Mouse (Mus musculus): ENCODE measurements around the gene Lrrc27. TPM values are rescaled to one million over a fixed set of nuclear protein-coding genes. Genes with fewer than 3 reads are reported as not detected.

The Lrrc27 gene
- polyA plus RNA-seq, 1 experiment from 2014 or later, result 4.9 TPM

- Histone ChIP-seq H3K27me3 (replicated peaks; ENCODE audit: control insufficient read depth, insufficient read depth, low read length) (peaks cover 25% of the 10 kb centered on the region), H3K4me2 (ENCODE audit: low read length) (peak overlapping the region; percentile 92), H3K4me3 (ENCODE audit: low read depth, low read length) (peak overlapping the region; percentile 64), H3K27ac (ENCODE audit: low read depth, low read length) (no peak overlapping the region), H3K9me3 (replicated peaks; ENCODE audit: control insufficient read depth, low read length) (no peaks in the 10 kb centered on the region), H3K4me1 (ENCODE audit: control insufficient read depth, insufficient read depth, low read length) (peaks cover 3% of the 10 kb centered on the region; the same call in 1 of the 2 replicates), H3K36me3 (ENCODE audit: control insufficient read depth, insufficient read depth, low read length) (no peaks in the 10 kb centered on the region), H3K9ac (ENCODE audit: low read length) (no peak overlapping the region)
- WGBS, result 32% methylated on average over 7 of the region's 7 CpGs
- ATAC-seq (no peak), DNase-seq (ENCODE audit: low spot score) (no peak)
Measured at GRCm38 (mm10) chr7:139187277-139187676, 25.5 kb upstream of the Lrrc27 start.

GRCm38 (mm10) chr7:139187771-139188633 lies 24.8 kb upstream of the Lrrc27 start:
- ATAC-seq (peak; percentile 95), DNase-seq (ENCODE audit: low spot score) (peak; percentile 75)
- Histone ChIP-seq H3K4me2 (ENCODE audit: low read length) (peak overlapping the region; percentile 92), H3K4me3 (ENCODE audit: low read depth, low read length) (peak overlapping the region; percentile 64), H3K27ac (ENCODE audit: low read depth, low read length) (no peak overlapping the region), H3K27me3 (replicated peaks; ENCODE audit: control insufficient read depth, insufficient read depth, low read length) (peaks cover 25% of the 10 kb centered on the region), H3K4me1 (ENCODE audit: control insufficient read depth, insufficient read depth, low read length) (peaks cover 3% of the 10 kb centered on the region; the same call in 1 of the 2 replicates), H3K9ac (ENCODE audit: low read length) (peak overlapping the region; percentile 72), H3K9me3 (replicated peaks; ENCODE audit: control insufficient read depth, low read length) (no peaks in the 10 kb centered on the region), H3K36me3 (ENCODE audit: control insufficient read depth, insufficient read depth, low read length) (no peaks in the 10 kb centered on the region)
- WGBS, result under 1% methylated on average over 90 of the region's 94 CpGs

DNA sequence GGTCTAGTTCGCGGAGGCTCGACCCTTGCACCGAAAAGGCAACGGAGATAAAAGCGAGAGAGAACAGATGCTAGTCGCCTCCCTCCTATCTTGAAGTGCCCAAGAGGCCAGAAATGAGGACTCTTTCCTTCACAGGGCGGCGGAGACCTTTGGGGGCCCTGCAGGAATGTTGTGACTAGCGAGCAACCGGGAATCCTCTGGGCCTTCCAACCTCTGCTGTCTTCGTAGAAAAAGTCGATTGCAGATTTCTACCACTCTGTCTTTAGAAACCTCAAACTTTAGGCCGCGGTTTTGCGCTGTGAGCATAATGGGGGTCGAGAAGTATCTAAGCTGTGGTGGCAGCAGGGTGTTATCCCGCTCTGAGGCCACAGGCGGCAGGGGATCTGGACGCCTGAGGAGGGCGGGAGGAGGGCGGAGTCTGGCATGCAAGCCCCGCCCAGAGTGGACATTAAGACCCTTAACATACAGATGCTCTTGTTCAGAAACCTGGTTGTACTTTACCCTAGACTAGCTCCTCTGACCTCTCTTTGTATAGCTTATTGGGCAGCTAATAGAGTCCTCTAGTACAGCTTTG lies 24.1 kb upstream of the Lrrc27 start:
- Histone ChIP-seq H3K36me3 (ENCODE audit: control insufficient read depth, insufficient read depth, low read length) (no peaks in the 10 kb centered on the region), H3K27ac (ENCODE audit: low read depth, low read length) (no peak overlapping the region), H3K4me2 (ENCODE audit: low read length) (peak overlapping the region; percentile 92), H3K4me1 (ENCODE audit: control insufficient read depth, insufficient read depth, low read length) (peaks cover 3% of the 10 kb centered on the region; the same call in 1 of the 2 replicates), H3K27me3 (replicated peaks; ENCODE audit: control insufficient read depth, insufficient read depth, low read length) (peaks cover 25% of the 10 kb centered on the region), H3K9ac (ENCODE audit: low read length) (peak overlapping the region; percentile 72), H3K9me3 (replicated peaks; ENCODE audit: control insufficient read depth, low read length) (no peaks in the 10 kb centered on the region), H3K4me3 (ENCODE audit: low read depth, low read length) (peak overlapping the region; percentile 64)
- DNase-seq (ENCODE audit: low spot score), result peak; percentile 43
- peak; percentile 73 for ATAC-seq
- 2% methylated on average over 23 of the region's 23 CpGs for WGBS

DNA sequence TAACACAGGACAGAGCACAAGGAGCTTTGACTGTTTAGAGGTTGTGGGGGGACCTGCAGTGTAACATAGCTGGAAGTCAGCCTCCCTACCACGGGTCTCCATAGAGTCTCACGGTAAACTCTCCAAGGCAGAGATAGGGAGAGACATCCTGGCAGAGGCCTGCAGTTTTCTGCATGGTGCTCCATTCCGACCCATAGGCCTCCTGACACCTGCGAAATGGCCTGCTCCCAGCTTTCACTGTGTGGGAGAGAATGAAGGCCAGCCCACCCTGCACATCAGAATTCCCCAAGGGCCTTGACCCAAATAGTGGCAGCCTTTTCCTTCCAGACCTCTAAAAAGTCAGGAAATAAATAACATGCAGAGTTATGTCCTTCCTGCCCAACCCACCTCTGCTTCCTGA lies 22.2 kb upstream of the Lrrc27 start:
- no peak for ATAC-seq
- Histone ChIP-seq H3K4me3 (ENCODE audit: low read depth, low read length) (no peak overlapping the region), H3K4me2 (ENCODE audit: low read length) (no peak overlapping the region), H3K36me3 (ENCODE audit: control insufficient read depth, insufficient read depth, low read length) (no peaks in the 10 kb centered on the region), H3K9ac (ENCODE audit: low read length) (no peak overlapping the region), H3K27ac (ENCODE audit: low read depth, low read length) (no peak overlapping the region), H3K9me3 (replicated peaks; ENCODE audit: control insufficient read depth, low read length) (no peaks in the 10 kb centered on the region), H3K27me3 (replicated peaks; ENCODE audit: control insufficient read depth, insufficient read depth, low read length) (peaks cover 25% of the 10 kb centered on the region), H3K4me1 (ENCODE audit: control insufficient read depth, insufficient read depth, low read length) (peaks cover 3% of the 10 kb centered on the region; the same call in 1 of the 2 replicates)
- WGBS, result 97% methylated on average over 4 of the region's 4 CpGs
- no peak for DNase-seq (ENCODE audit: low spot score)

GRCm38 (mm10) chr7:139191619-139192018 lies 21.2 kb upstream of the Lrrc27 start:
- 68% methylated on average over 6 of the region's 6 CpGs for WGBS
- Histone ChIP-seq H3K27ac (ENCODE audit: low read depth, low read length) (no peak overlapping the region), H3K4me3 (ENCODE audit: low read depth, low read length) (no peak overlapping the region), H3K4me1 (ENCODE audit: control insufficient read depth, insufficient read depth, low read length) (peaks cover 3% of the 10 kb centered on the region; the same call in 1 of the 2 replicates), H3K9me3 (replicated peaks; ENCODE audit: control insufficient read depth, low read length) (no peaks in the 10 kb centered on the region), H3K27me3 (replicated peaks; ENCODE audit: control insufficient read depth, insufficient read depth, low read length) (peaks cover 22% of the 10 kb centered on the region), H3K9ac (ENCODE audit: low read length) (no peak overlapping the region), H3K36me3 (ENCODE audit: control insufficient read depth, insufficient read depth, low read length) (no peaks in the 10 kb centered on the region), H3K4me2 (ENCODE audit: low read length) (no peak overlapping the region)
- no peak for DNase-seq (ENCODE audit: low spot score)
- ATAC-seq, result no peak

DNA sequence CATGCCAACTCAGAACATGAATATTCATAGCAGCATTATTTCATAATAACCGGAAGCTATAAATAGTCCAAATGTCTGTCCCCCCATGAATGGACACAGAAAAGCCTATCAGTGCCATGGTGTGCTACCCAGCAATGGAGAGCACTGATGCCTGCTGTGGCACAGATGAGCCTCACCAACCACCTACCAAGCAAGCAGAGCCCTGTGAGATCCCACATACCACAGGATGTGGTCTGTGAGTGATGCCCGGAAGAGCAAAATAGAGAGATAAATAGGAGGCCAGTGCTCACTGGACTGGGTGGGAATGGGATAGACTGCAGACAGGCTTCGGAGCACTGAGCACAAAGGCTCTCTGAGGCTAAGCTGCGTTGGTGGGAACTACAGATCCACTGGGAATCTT lies 15.8 kb upstream of the Lrrc27 start:
- 80% methylated on average over 4 of the region's 4 CpGs for WGBS

DNA sequence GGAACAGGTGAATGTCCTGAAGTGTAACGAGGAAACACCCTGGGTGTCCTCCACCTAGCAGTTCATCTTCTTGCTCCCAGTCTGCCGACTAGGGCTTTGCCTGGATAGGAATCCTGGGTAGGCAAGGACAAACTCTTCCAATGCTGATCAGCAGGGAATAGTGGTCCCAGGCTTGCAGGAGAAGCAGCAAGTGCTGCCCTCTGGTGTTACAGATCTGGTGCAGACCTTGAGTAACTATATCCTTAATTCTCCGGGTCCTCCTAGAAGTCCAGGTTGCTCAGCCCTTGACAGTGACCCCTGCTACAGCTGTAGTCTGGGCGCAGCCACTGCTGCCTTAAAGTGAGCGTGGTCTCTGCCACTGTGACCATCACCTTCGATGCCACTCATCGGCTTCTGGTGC lies 12.7 kb upstream of the Lrrc27 start:
- Histone ChIP-seq H3K27me3 (replicated peaks; ENCODE audit: control insufficient read depth, insufficient read depth, low read length) (0 out of 2 replicates have a peak, but pooled peaks cover 5% of the 10 kb centered on the region), H3K4me3 (ENCODE audit: low read depth, low read length) (no peak overlapping the region), H3K4me1 (ENCODE audit: control insufficient read depth, insufficient read depth, low read length) (no peaks in the 10 kb centered on the region), H3K36me3 (ENCODE audit: control insufficient read depth, insufficient read depth, low read length) (no peaks in the 10 kb centered on the region), H3K9ac (ENCODE audit: low read length) (no peak overlapping the region), H3K4me2 (ENCODE audit: low read length) (no peak overlapping the region), H3K27ac (ENCODE audit: low read depth, low read length) (no peak overlapping the region), H3K9me3 (replicated peaks; ENCODE audit: control insufficient read depth, low read length) (no peaks in the 10 kb centered on the region)
- ATAC-seq (peak; percentile 37; the same call in 1 of the 2 replicates), DNase-seq (ENCODE audit: low spot score) (peak; percentile 90)
- WGBS, result 29% methylated on average over 7 of the region's 7 CpGs

More for the DNA sequence above, 15.8 kb upstream of the Lrrc27 start:
- Histone ChIP-seq H3K4me3 (ENCODE audit: low read depth, low read length) (no peak overlapping the region), H3K9me3 (replicated peaks; ENCODE audit: control insufficient read depth, low read length) (no peaks in the 10 kb centered on the region), H3K9ac (ENCODE audit: low read length) (no peak overlapping the region), H3K4me2 (ENCODE audit: low read length) (no peak overlapping the region), H3K27ac (ENCODE audit: low read depth, low read length) (no peak overlapping the region), H3K36me3 (ENCODE audit: control insufficient read depth, insufficient read depth, low read length) (no peaks in the 10 kb centered on the region), H3K4me1 (ENCODE audit: control insufficient read depth, insufficient read depth, low read length) (no peaks in the 10 kb centered on the region), H3K27me3 (replicated peaks; ENCODE audit: control insufficient read depth, insufficient read depth, low read length) (0 out of 2 replicates have a peak, but pooled peaks cover 5% of the 10 kb centered on the region)
- ATAC-seq (no peak), DNase-seq (ENCODE audit: low spot score) (no peak)

DNA sequence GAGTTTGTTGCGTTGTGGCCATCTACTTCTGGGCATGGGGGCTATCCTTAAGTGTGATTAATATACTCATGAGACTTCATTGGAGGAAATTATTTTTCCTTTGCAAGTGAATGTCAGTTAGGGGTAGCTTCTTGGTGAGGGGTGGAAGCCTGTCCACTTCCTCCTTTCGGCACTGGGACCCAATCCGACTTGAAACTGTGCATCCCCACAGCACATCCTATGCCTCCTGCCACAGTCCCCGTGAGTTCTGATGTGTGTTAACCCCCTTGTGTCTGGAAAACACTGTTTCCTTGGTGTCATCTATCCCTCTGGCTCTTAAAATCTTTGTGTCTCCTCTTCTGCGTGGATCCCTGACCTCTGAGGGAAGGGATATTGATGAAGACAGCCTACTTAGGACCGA lies 11.6 kb upstream of the Lrrc27 start:
- Histone ChIP-seq H3K9ac (ENCODE audit: low read length) (no peak overlapping the region), H3K4me3 (ENCODE audit: low read depth, low read length) (no peak overlapping the region), H3K9me3 (replicated peaks; ENCODE audit: control insufficient read depth, low read length) (no peaks in the 10 kb centered on the region), H3K27ac (ENCODE audit: low read depth, low read length) (no peak overlapping the region), H3K36me3 (ENCODE audit: control insufficient read depth, insufficient read depth, low read length) (no peaks in the 10 kb centered on the region), H3K27me3 (replicated peaks; ENCODE audit: control insufficient read depth, insufficient read depth, low read length) (0 out of 2 replicates have a peak, but pooled peaks cover 5% of the 10 kb centered on the region), H3K4me2 (ENCODE audit: low read length) (no peak overlapping the region), H3K4me1 (ENCODE audit: control insufficient read depth, insufficient read depth, low read length) (no peaks in the 10 kb centered on the region)
- no peak for ATAC-seq
- WGBS, result 62% methylated on average over 6 of the region's 6 CpGs
- no peak for DNase-seq (ENCODE audit: low spot score)
